Mouse (Mus musculus) neural tube, embryonic 15.5 days (tissue): ENCODE results near the gene Cdc6. TPM values are rescaled to one million over a fixed set of nuclear protein-coding genes. Genes with fewer than 3 reads are reported as not detected.

Experiments
- ATAC-seq: fragments of 200-750 bp; cut with Nextera tagmentation; 2 replicates; pipeline ENCODE4 v1.8.0; 2017; ENCODE audit warnings: mild to moderate bottlenecking, moderate TSS enrichment, moderate library complexity; ENCODE audit not compliant: low FRiP score
- H3K27ac ChIP-seq: fragments of 300-500 bp; sonication (generic); replicated peaks from 2 replicates; pipeline ENCODE4 v1.5.1; 2015; ENCODE audit warnings: mild to moderate bottlenecking, inconsistent platforms
- H3K27me3 ChIP-seq: fragments of 300-500 bp; sonication (generic); replicated peaks from 2 replicates; pipeline ENCODE4 v1.6.1; 2015; ENCODE audit warnings: inconsistent platforms
- H3K36me3 ChIP-seq: fragments of 300-500 bp; sonication (generic); 2 replicates; pipeline ENCODE4 v1.6.1; 2015; ENCODE audit warnings: inconsistent platforms
- H3K4me1 ChIP-seq: fragments of 300-500 bp; sonication (generic); 2 replicates; pipeline ENCODE4 v1.6.1; 2015; ENCODE audit warnings: inconsistent platforms
- H3K4me2 ChIP-seq: fragments of 300-500 bp; sonication (generic); 2 replicates; pipeline ENCODE4 v1.6.1; 2015; ENCODE audit warnings: inconsistent platforms, mild to moderate bottlenecking, moderate library complexity
- H3K4me3 ChIP-seq: fragments of 300-500 bp; sonication (generic); replicated peaks from 2 replicates; pipeline ENCODE4 v1.5.1; 2015; ENCODE audit warnings: mild to moderate bottlenecking, inconsistent platforms
- H3K9ac ChIP-seq: fragments of 300-500 bp; sonication (generic); replicated peaks from 2 replicates; pipeline ENCODE4 v1.6.1; 2015; ENCODE audit warnings: mild to moderate bottlenecking, inconsistent platforms
- H3K9me3 ChIP-seq: fragments of 300-500 bp; sonication (generic); replicated peaks from 2 replicates; pipeline ENCODE4 v1.6.1; 2016; ENCODE audit warnings: inconsistent platforms
- WGBS: fragments of 180-500 bp; shearing (Covaris S2); methylation state at CpG from one replicate; pipeline ENCODE4 v1.1.7; 2015; ENCODE audit warnings: mixed read lengths; 5-methylcytosine and 5-hydroxymethylcytosine counted together
- polyA plus RNA-seq: library from polyadenylated mRNA; unstranded; fragments of >200 nt; fragmentation: Nextera tagmentation; extraction: Ambion mirVana; gene quantifications from 2 replicates; pipeline ENCODE4 v1.2.1, GENCODE M21; 2015

Gene Cdc6
- polyA plus RNA-seq, 1 experiment from 2014 or later: 3.8 TPM

DNA sequence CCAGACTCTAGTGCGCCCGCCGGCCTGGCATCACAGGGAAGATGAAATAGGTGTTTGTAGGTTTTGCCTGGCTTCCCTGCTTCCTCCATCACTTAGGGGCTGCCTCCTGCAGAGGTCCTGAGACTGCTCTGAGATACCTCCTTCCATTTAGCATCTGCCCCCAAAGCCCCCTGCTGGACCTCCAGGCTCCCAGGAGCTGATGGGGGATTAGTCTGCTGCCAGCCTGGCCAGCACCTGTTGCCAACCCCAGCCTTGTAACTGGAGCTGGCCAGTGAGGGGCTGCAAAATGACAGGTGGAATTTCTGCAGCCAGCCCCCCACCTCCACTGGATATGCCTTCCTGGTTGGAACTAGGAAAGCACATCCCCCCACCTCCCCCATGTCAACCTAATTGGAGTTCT lies 33.2 kb downstream of the Cdc6 start:
- Histone ChIP-seq H3K4me2 (peak overlapping the region; percentile 84), H3K4me3 (peak overlapping the region; percentile 52; the same call in 1 of the 2 replicates), H3K4me1 (peaks cover 98% of the 10 kb centered on the region), H3K9ac (peak overlapping the region; percentile 56), H3K27ac (peak overlapping the region; percentile 90), H3K9me3 (no peaks in the 10 kb centered on the region), H3K36me3 (no peaks in the 10 kb centered on the region), H3K27me3 (no peaks in the 10 kb centered on the region)
- ATAC-seq: no peak
- 52% methylated on average over 3 of the region's 3 CpGs for WGBS

- Histone ChIP-seq H3K4me3 (peak overlapping the region; percentile 52), H3K4me2 (peak overlapping the region; percentile 84), H3K9ac (peak overlapping the region; percentile 56), H3K27me3 (no peaks in the 10 kb centered on the region), H3K36me3 (no peaks in the 10 kb centered on the region), H3K27ac (peak overlapping the region; percentile 90), H3K9me3 (no peaks in the 10 kb centered on the region), H3K4me1 (peaks cover 92% of the 10 kb centered on the region)
- no peak for ATAC-seq
- 1% methylated on average over 12 of the region's 12 CpGs for WGBS
Measured at GRCm38 (mm10) chr11:98941341-98941825, 33.8 kb downstream of the Cdc6 start.

DNA sequence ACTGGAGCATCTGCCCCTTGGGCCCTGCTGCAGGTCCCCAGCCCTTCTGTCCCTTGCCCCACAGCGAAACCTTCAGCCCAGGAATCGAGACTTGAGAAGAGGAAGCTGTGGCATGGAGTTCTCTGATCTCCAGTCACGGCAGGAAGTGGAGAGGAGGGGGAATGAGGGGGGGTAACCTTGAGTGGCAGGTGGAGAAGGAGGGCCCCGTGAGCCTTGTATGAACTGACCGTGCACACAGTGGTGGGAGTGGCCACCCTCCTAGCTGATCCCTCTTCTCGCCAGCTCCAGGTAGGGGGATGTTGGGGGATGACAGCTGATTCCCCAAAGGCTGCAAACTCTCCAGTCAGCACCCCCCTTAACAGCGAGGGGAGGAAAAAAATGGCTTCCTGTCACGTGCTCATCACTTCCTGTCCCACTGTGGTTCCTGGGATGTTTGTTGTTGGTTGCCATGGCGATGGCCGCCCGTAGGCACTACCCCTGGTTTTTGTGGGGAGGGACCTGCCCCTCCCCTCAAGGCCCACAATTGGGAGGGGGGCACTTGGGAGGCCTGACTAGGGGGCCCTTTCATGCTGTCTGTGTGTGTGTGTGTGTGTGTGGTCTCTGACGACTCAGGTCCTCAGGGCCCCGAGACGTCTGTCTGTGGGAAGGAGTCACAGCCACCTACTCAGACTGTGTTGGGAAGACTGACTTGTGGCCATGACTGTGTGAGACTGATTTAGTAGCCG lies 34.4 kb downstream of the Cdc6 start:
- Histone ChIP-seq H3K36me3 (no peaks in the 10 kb centered on the region), H3K4me3 (peak overlapping the region; percentile 52), H3K27ac (peak overlapping the region; percentile 90), H3K27me3 (no peaks in the 10 kb centered on the region), H3K4me2 (peak overlapping the region; percentile 84), H3K9ac (peak overlapping the region; percentile 56), H3K9me3 (no peaks in the 10 kb centered on the region), H3K4me1 (peaks cover 86% of the 10 kb centered on the region)
- ATAC-seq: peak; percentile 52
- 2% methylated on average over 15 of the region's 15 CpGs for WGBS

DNA sequence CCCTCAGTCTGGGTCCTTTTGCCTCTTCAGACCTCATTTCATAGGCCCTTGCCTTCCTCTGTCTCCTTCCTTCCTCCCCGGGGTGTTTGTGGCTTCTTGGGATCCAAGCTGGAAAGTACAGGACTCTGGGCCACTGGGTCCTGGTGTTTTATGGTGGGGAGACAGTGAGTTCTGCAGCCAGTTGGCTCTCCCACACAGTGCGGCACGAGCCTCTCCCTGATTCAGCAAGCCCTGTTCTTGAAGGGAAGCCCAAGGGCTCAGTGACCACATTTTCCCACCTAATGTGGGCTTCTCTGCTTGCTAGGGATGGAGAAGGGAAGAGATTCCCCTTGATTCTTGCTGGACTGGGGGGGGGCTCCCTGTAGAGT lies 34.9 kb downstream of the Cdc6 start:
- Histone ChIP-seq H3K9me3 (no peaks in the 10 kb centered on the region), H3K4me2 (peak overlapping the region; percentile 84), H3K27me3 (no peaks in the 10 kb centered on the region), H3K27ac (peak overlapping the region; percentile 90), H3K4me3 (peak overlapping the region; percentile 52), H3K9ac (peak overlapping the region; percentile 56; the same call in 1 of the 2 replicates), H3K4me1 (peaks cover 88% of the 10 kb centered on the region), H3K36me3 (no peaks in the 10 kb centered on the region)
- WGBS: 38% methylated on average over 3 of the region's 3 CpGs
- ATAC-seq: no peak

- Histone ChIP-seq H3K27ac (peak overlapping the region; percentile 90), H3K9me3 (no peaks in the 10 kb centered on the region), H3K4me3 (no peak overlapping the region), H3K4me2 (peak overlapping the region; percentile 84), H3K36me3 (no peaks in the 10 kb centered on the region), H3K9ac (peak overlapping the region; percentile 56; the same call in 1 of the 2 replicates), H3K4me1 (peaks cover 88% of the 10 kb centered on the region), H3K27me3 (no peaks in the 10 kb centered on the region)
- no peak; the same call in 1 of the 2 replicates for ATAC-seq
- 52% methylated on average over 8 of the region's 8 CpGs for WGBS
Measured at GRCm38 (mm10) chr11:98942923-98943641, 35.5 kb downstream of the Cdc6 start.

DNA sequence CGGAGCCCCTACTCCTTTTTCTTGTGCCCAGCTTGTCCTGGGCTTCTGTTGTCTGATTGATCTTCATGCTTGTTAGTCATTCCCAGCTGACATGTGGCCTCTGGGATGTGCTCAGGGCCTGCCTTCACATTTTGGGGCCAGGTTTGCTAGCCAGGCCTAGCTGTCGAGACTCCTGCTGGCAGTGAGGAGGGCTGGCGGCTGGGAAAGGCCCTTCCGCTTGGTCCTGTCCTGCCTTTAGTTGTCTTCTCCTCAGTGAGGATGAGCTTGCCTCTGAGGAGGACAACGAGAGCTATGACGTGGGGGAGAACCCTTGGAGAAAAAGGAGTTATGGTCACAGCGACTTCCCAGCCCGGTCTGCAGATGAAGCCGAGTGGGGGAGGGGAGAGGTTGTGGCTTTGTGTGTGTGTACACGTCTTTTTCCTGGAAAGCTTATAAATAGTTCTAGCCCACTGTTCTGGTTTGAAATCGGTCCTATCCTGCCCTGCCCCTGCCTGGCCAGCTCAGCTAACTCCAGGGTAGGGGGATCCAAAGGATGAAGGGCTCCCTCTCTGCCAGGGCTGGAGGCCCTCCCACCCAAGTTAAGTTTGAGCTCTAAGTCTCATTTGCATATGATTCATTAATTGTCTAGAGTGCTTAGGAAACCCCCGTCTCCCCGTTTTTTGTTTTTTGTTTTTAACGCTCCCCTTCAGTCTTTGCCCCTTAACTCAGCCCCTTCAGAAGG lies 36.3 kb downstream of the Cdc6 start:
- WGBS: 31% methylated on average over 14 of the region's 14 CpGs
- H3K4me1 ChIP-seq: peaks cover 83% of the 10 kb centered on the region
- H3K27me3 ChIP-seq: no peaks in the 10 kb centered on the region
- no peaks in the 10 kb centered on the region for H3K9me3 ChIP-seq
- H3K4me3 ChIP-seq: no peak overlapping the region
- no peak for ATAC-seq
- peak overlapping the region; percentile 84 for H3K4me2 ChIP-seq
- peak overlapping the region; percentile 90 for H3K27ac ChIP-seq
- H3K36me3 ChIP-seq: no peaks in the 10 kb centered on the region
- no peak overlapping the region; the same call in 1 of the 2 replicates for H3K9ac ChIP-seq

- Histone ChIP-seq H3K27ac (0 out of 2 replicates have a peak overlapping the region, but pooled peaks have one; percentile 15), H3K4me2 (no peak overlapping the region), H3K4me3 (no peak overlapping the region), H3K9ac (no peak overlapping the region), H3K4me1 (peaks cover 82% of the 10 kb centered on the region), H3K36me3 (no peaks in the 10 kb centered on the region), H3K9me3 (no peaks in the 10 kb centered on the region), H3K27me3 (no peaks in the 10 kb centered on the region)
- ATAC-seq: no peak
- 50% methylated on average over 11 of the region's 11 CpGs for WGBS
Measured at GRCm38 (mm10) chr11:98944897-98945604, 37.5 kb downstream of the Cdc6 start.

GRCm38 (mm10) chr11:98945605-98945977 lies 38.0 kb downstream of the Cdc6 start:
- Histone ChIP-seq H3K27me3 (no peaks in the 10 kb centered on the region), H3K4me2 (no peak overlapping the region), H3K4me3 (no peak overlapping the region), H3K27ac (no peak overlapping the region), H3K4me1 (peaks cover 82% of the 10 kb centered on the region), H3K9ac (no peak overlapping the region), H3K36me3 (0 out of 2 replicates have a peak, but pooled peaks cover 1% of the 10 kb centered on the region), H3K9me3 (no peaks in the 10 kb centered on the region)
- no peak for ATAC-seq
- WGBS: 68% methylated on average over 3 of the region's 3 CpGs

DNA sequence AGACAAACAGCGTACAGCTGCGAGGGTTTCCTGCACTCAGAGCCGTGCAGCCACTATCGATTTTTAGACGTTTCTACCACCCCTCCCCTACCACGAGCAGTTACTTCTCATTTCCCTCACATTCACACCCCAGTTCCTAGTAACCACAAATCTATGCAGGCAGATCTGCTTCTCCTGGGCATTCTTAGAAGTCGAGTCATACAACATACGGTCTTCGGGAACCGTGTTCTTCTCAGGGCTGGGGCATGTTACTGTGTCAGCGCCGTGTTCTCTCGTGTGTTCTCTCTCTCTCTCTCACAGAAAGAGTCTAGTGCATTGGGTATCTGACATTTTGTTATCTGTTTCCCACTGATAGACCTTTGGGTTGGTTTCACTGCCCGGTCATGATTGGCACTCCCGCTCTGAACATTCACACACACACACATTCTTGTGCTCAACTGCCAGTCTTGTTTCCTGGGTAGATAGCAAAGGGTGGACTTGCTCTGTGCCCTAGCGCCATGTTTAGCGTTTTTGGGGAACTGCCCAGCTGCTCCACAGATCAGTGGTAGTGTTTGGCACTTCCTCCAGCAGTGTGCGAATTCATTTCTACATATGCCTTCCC lies 40.5 kb downstream of the Cdc6 start:
- 0 out of 2 replicates have a peak, but pooled peaks cover 4% of the 10 kb centered on the region for H3K36me3 ChIP-seq
- no peaks in the 10 kb centered on the region for H3K27me3 ChIP-seq
- no peak overlapping the region for H3K4me3 ChIP-seq
- H3K9me3 ChIP-seq: no peaks in the 10 kb centered on the region
- WGBS: 83% methylated on average over 18 of the region's 18 CpGs
- H3K27ac ChIP-seq: no peak overlapping the region
- no peak overlapping the region for H3K9ac ChIP-seq
- no peak overlapping the region for H3K4me2 ChIP-seq
- no peak for ATAC-seq
- H3K4me1 ChIP-seq: peaks cover 71% of the 10 kb centered on the region

- ATAC-seq: no peak
- WGBS: 82% methylated on average over 12 of the region's 12 CpGs
- Histone ChIP-seq H3K27me3 (no peaks in the 10 kb centered on the region), H3K4me3 (no peak overlapping the region), H3K4me2 (no peak overlapping the region), H3K9ac (no peak overlapping the region), H3K9me3 (no peaks in the 10 kb centered on the region), H3K36me3 (0 out of 2 replicates have a peak, but pooled peaks cover 4% of the 10 kb centered on the region), H3K4me1 (peaks cover 69% of the 10 kb centered on the region), H3K27ac (no peak overlapping the region)
Measured at GRCm38 (mm10) chr11:98949242-98949957, 41.8 kb downstream of the Cdc6 start.
